Mouse (Mus musculus) MEL (cell line): ENCODE results near the gene A530084C06Rik.

Source experiments
- CHD1 ChIP-seq: IDR thresholded peaks from 2 replicates; pipeline ENCODE4 v1.6.1; 2012; ENCODE audit warnings: low read depth, mild to moderate bottlenecking, inconsistent platforms, low read length, improper control_type of control experiment
- CHD2 ChIP-seq: IDR thresholded peaks from 2 replicates; pipeline ENCODE4 v1.6.1; 2011; ENCODE audit warnings: low read length, improper control_type of control experiment
- CTCF ChIP-seq, 3 experiments: IDR thresholded peaks in 2 of 3; conservative IDR thresholded peaks in 1 of 3; 2 replicates each; pipeline ENCODE4 v1.5.1; 2011 to 2012; ENCODE audit warnings: low read length in 3 of 3, low read depth in 2 of 3, mild to moderate bottlenecking in 2 of 3, improper control_type of control experiment in 1 of 3, inconsistent platforms in 1 of 3, mixed read lengths in 1 of 3, moderate library complexity in 1 of 3; ENCODE audit not compliant: control insufficient read depth in 1 of 3, insufficient read depth in 1 of 3, poor library complexity in 1 of 3, severe bottlenecking in 1 of 3
- E2F4 ChIP-seq: IDR thresholded peaks from 2 replicates; pipeline ENCODE4 v1.6.1; 2011; ENCODE audit warnings: low read depth, low read length, improper control_type of control experiment, borderline replicate concordance
- ELF1 ChIP-seq: IDR thresholded peaks from 2 replicates; pipeline ENCODE4 v1.6.1; 2014; ENCODE audit warnings: low read depth, mild to moderate bottlenecking, inconsistent platforms, low read length, improper control_type of control experiment, moderate library complexity
- ETS1 ChIP-seq: IDR thresholded peaks from 2 replicates; pipeline ENCODE4 v1.6.1; 2012; ENCODE audit warnings: low read depth, mild to moderate bottlenecking, inconsistent platforms, low read length, improper control_type of control experiment, moderate library complexity
- KAT2A ChIP-seq: conservative IDR thresholded peaks from 2 replicates; pipeline ENCODE4 v1.6.1; 2012; ENCODE audit warnings: low read depth, low read length, improper control_type of control experiment, inconsistent platforms
- MAFK ChIP-seq: IDR thresholded peaks from 2 replicates; pipeline ENCODE4 v1.6.1; 2011; ENCODE audit warnings: low read depth, mild to moderate bottlenecking, low read length, improper control_type of control experiment, borderline replicate concordance
- NRF1 ChIP-seq: IDR thresholded peaks from 2 replicates; pipeline ENCODE4 v1.6.1; 2014; ENCODE audit warnings: low read depth, mild to moderate bottlenecking, inconsistent platforms, low read length, improper control_type of control experiment, moderate library complexity; ENCODE audit not compliant: poor library complexity, insufficient read depth, severe bottlenecking
- POLR2A ChIP-seq, 2 experiments: IDR thresholded peaks; 2 replicates each; pipeline ENCODE4 v1.6.1; 2011 to 2012; ENCODE audit warnings: low read length in 2 of 2, mild to moderate bottlenecking in 2 of 2, control low read depth in 1 of 2, improper control_type of control experiment in 1 of 2, low read depth in 1 of 2, moderate library complexity in 1 of 2; ENCODE audit not compliant: control insufficient read depth in 1 of 2, insufficient read depth in 1 of 2, poor library complexity in 1 of 2
- RAD21 ChIP-seq: IDR thresholded peaks from 2 replicates; pipeline ENCODE4 v1.6.1; 2011; ENCODE audit warnings: mild to moderate bottlenecking, low read depth, low read length, improper control_type of control experiment
- RCOR1 ChIP-seq: IDR thresholded peaks from 2 replicates; pipeline ENCODE4 v1.6.1; 2012; ENCODE audit warnings: low read depth, mild to moderate bottlenecking, inconsistent platforms, low read length, improper control_type of control experiment
- TAL1 ChIP-seq: IDR thresholded peaks from 2 replicates; pipeline ENCODE4 v1.6.1; 2012; ENCODE audit warnings: mild to moderate bottlenecking, inconsistent platforms, low read length, moderate library complexity, mixed read lengths
- ZC3H11A ChIP-seq: IDR thresholded peaks from 2 replicates; pipeline ENCODE4 v1.6.1; 2012; ENCODE audit warnings: low read depth, mild to moderate bottlenecking, inconsistent platforms, low read length, improper control_type of control experiment

GRCm38 (mm10) chr13:31599576-31599975 is 40.4 kb upstream of the A530084C06Rik start:
- TF ChIP-seq MAFK (no peak), CTCF (IDR thresholded peaks at IDR 0.05 in 2 of 3, conservative IDR thresholded peaks at IDR 0.05 in 1 of 3; ENCODE audit: control insufficient read depth in 1 of 3, insufficient read depth in 1 of 3, low read depth in 2 of 3, low read length in 3 of 3, poor library complexity in 1 of 3, severe bottlenecking in 1 of 3) (no peak), ZC3H11A (no peak), ELF1 (no peak), KAT2A (no peak), RAD21 (no peak), ETS1 (no peak), RCOR1 (no peak), E2F4 (no peak), NRF1 (no peak), TAL1 (no peak), POLR2A (IDR thresholded peaks at IDR 0.05; ENCODE audit: control insufficient read depth in 1 of 2, insufficient read depth in 1 of 2, low read depth in 1 of 2, low read length in 2 of 2, poor library complexity in 1 of 2) (no peak), CHD2 (no peak), CHD1 (no peak)
